Mouse (Mus musculus) thymus, adult 2 months (tissue): Measurements from ENCODE around the gene Ada. TPM values are rescaled to one million over a fixed set of nuclear protein-coding genes. Genes with fewer than 3 reads are reported as not detected.
A peak's percentile ranks its signal among the peaks of the same experiment; 100 is the strongest.

ENCODE experiments used
- DNase-seq: peaks from one replicate; pipeline ENCODE4 v3.0.0; 2021
- H3K27ac ChIP-seq: fragments of 200-500 bp; 2 replicates; pipeline ENCODE4 v1.5.1; 2012; ENCODE audit warnings: low read length, control low read depth; ENCODE audit not compliant: control insufficient read depth, insufficient read depth
- H3K27me3 ChIP-seq: fragments of 200-500 bp; 2 replicates; pipeline ENCODE4 v1.6.1; 2012; ENCODE audit warnings: mild to moderate bottlenecking, low read length, moderate library complexity, mixed read lengths; ENCODE audit not compliant: control insufficient read depth, insufficient read depth
- H3K36me3 ChIP-seq: fragments of 200-500 bp; 2 replicates; pipeline ENCODE4 v1.6.1; 2012; ENCODE audit warnings: mild to moderate bottlenecking, low read length, moderate library complexity; ENCODE audit not compliant: control insufficient read depth, insufficient read depth
- H3K4me1 ChIP-seq: fragments of 200-500 bp; replicated peaks from 2 replicates; pipeline ENCODE4 v1.6.1; 2012; ENCODE audit warnings: low read length; ENCODE audit not compliant: control insufficient read depth, insufficient read depth
- H3K4me3 ChIP-seq: fragments of 200-500 bp; 2 replicates; pipeline ENCODE4 v1.5.1; 2012; ENCODE audit warnings: mild to moderate bottlenecking, low read length, control low read depth, moderate library complexity; ENCODE audit not compliant: control insufficient read depth, insufficient read depth
- CTCF ChIP-seq: fragments of 200-500 bp; IDR thresholded peaks from 2 replicates; pipeline ENCODE4 v1.5.1; 2012; ENCODE audit warnings: mild to moderate bottlenecking, control low read depth, low read length, moderate library complexity, borderline replicate concordance; ENCODE audit not compliant: control insufficient read depth, poor library complexity, insufficient read depth; ENCODE audit errors: extremely low read depth
- POLR2A ChIP-seq: fragments of 200-500 bp; IDR thresholded peaks from 2 replicates; pipeline ENCODE4 v1.6.1; 2012; ENCODE audit warnings: mild to moderate bottlenecking, low read length, control low read depth, moderate library complexity; ENCODE audit not compliant: control insufficient read depth, poor library complexity, insufficient read depth; ENCODE audit errors: extremely low read depth
- WGBS: fragments of 180-500 bp; shearing (Covaris S2); methylation state at CpG from one replicate; pipeline ENCODE4 v1.1.7; 2018; 5-methylcytosine and 5-hydroxymethylcytosine counted together
- polyA plus RNA-seq: library from polyadenylated mRNA; depleted of rRNA; stranded (reverse); fragments of >200 nt; gene quantifications from 2 replicates; pipeline ENCODE4 v1.2.3, GENCODE M21; 2012

The Ada gene
- polyA plus RNA-seq, 1 experiment: 46.8 TPM

DNA sequence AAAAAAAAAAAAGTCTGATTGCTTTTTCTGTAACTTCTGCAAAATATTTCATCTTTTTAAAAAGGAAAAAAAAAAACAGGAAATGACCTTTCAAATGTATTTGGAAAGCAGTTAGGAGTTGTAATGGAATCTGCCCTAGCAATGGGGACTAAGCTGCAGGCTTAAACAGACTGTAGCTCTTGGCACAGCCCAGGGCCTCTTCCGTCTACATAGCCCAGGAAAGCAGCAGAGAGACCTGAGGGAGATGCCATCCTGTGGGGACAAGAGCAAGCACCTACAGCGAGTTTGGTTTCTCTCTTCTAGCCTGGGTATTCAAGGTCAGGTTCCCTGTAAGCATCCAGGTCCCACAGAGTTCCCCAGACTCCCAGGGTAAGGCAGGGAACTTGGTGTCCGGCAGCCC is 36.7 kb downstream of the Ada start:
- no peaks in the 10 kb centered on the region for H3K27me3 ChIP-seq
- no peaks in the 10 kb centered on the region for H3K36me3 ChIP-seq
- TF ChIP-seq POLR2A (no peak), CTCF (no peak)
- peak; percentile 33 for DNase-seq
- H3K4me1 ChIP-seq: peaks cover 46% of the 10 kb centered on the region
- WGBS: 84% methylated on average over 3 of the region's 3 CpGs
- H3K27ac ChIP-seq: no peak overlapping the region
- H3K4me3 ChIP-seq: no peak overlapping the region

DNA sequence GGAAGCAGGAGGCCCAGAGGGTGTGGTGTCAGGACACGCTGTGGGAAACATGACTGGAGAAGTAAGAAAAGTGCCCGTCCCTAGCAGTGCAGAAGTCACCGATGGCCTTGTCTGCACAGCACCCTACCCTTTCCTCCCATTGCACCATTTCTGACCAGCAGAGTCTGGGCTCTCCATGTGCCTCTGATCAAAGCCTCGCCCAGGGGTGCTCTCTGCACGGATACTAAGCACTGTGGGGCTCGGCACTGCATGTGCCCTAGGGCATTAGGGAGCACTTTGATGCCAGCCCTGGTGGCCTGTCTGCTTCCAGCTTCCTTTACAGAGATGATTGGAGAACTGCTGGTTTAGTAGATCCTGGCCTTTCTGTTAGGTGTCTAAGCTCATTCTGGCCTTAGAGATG is 37.2 kb downstream of the Ada start:
- no peaks in the 10 kb centered on the region for H3K36me3 ChIP-seq
- H3K27me3 ChIP-seq: no peaks in the 10 kb centered on the region
- 67% methylated on average over 6 of the region's 6 CpGs for WGBS
- TF ChIP-seq CTCF (no peak), POLR2A (no peak)
- no peak overlapping the region for H3K27ac ChIP-seq
- H3K4me3 ChIP-seq: no peak overlapping the region
- H3K4me1 ChIP-seq: peaks cover 46% of the 10 kb centered on the region
- peak; percentile 31 for DNase-seq

DNA sequence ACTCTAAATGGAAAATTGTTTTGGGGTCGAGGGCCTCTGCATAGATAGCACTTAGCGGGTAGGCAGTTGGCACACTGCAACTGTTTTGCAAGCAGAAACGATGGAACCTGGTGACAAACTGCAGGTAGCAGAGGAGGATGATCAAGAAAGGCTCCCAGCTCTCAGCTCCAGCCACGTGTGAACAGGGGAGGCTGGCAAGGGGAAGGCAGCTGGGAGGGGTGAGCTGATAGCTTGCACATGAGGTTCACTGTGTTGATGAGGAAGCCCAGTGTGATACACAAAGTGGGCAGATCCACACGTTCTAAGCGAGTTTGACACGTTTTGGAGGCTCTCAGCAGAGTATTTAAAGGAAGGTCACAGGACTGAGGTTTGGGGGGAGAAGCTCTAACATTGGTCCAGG is 37.6 kb downstream of the Ada start:
- Histone ChIP-seq H3K4me1 (peaks cover 46% of the 10 kb centered on the region), H3K4me3 (no peak overlapping the region), H3K27me3 (no peaks in the 10 kb centered on the region), H3K36me3 (no peaks in the 10 kb centered on the region), H3K27ac (no peak overlapping the region)
- peak; percentile 65 for DNase-seq
- whole genome bisulfite sequencing: 26% methylated on average over 7 of the region's 7 CpGs
- TF ChIP-seq CTCF (no peak), POLR2A (no peak)

DNA sequence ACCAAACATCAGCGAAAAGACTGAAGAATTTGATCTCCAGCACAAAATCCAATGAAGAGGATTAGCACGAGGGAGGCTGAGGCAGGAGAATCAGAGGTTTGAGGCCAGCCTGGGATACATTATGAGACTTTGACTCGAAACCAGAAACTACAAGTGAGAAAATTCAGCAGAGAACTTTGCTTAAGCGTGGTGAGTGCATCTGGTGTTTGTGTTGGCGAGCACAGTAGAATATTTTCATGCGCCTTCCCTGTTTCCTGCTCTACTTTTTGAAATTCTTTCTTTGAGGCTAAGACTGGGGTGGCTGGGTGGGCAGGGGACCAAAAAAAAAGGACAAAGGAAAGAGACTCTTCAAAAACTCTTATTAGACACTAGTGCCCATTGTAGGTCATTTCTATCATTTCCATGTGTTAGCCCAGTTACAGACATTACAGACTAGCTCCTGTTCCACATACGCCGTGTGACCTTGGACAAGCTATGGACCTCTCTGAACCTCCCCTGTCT is 38.6 kb downstream of the Ada start:
- Histone ChIP-seq H3K4me1 (peaks cover 36% of the 10 kb centered on the region), H3K4me3 (no peak overlapping the region), H3K27ac (no peak overlapping the region), H3K27me3 (no peaks in the 10 kb centered on the region), H3K36me3 (no peaks in the 10 kb centered on the region)
- WGBS: 49% methylated on average over 8 of the region's 8 CpGs
- no peak for DNase-seq
- TF ChIP-seq CTCF (no peak), POLR2A (no peak)

DNA sequence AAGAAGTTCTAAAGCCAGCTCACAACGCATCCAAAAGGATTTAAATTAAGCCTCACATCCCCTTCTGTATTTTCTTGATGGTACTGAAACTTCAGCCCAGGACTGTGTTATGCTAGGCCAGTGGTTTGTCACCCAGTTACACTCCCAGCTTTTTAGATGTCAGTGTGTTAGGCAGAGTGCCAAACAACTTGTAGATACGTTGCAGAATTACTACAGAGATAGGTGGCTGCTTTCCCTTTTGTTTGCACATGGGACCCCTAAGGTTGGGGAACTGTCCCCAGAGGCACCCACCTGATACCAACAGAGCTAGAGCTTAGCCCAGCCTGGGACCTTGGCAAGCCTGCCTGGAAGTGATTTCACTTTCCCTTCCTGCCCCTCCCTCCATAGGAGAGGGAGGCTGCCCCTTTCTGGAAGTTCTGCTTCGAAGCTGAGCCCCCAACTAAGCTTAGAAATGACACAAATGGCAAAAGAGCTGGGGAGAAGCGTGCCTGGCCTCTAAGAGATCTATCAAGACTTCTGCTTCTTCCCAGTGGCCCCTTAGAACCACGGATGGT is 39.4 kb downstream of the Ada start:
- TF ChIP-seq POLR2A: no peak
- TF ChIP-seq CTCF: no peak
- H3K4me1 ChIP-seq: peaks cover 29% of the 10 kb centered on the region

DNA sequence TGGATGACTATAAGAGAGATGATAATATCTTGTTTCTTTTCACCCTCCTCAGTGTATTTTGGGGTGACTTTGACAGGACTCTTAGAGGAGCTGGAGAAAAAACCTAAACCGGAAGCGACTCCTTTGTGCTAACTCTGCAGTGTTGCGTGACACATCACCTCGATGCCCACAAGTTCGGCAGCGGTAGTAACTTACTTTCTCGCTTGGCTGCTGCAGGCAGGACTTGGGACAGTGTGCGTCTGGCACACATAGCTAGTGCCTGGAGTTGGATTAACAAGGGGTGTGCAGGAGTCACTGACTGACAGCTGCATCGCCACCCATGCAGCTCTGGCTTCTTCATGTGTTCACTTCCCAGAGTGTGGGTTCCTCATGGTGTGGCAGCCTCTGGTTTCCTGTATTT is 40.0 kb downstream of the Ada start:
- TF ChIP-seq POLR2A: no peak
- TF ChIP-seq CTCF: no peak
- Histone ChIP-seq H3K36me3 (no peaks in the 10 kb centered on the region), H3K27me3 (no peaks in the 10 kb centered on the region), H3K27ac (no peak overlapping the region), H3K4me1 (peaks cover 29% of the 10 kb centered on the region), H3K4me3 (no peak overlapping the region)
- 60% methylated on average over 9 of the region's 9 CpGs for WGBS
- peak; percentile 35 for DNase-seq

More for the DNA sequence above, 39.4 kb downstream of the Ada start:
- no peaks in the 10 kb centered on the region for H3K36me3 ChIP-seq
- 31% methylated on average over 5 of the region's 5 CpGs for WGBS
- H3K4me3 ChIP-seq: no peak overlapping the region
- no peak for DNase-seq
- H3K27ac ChIP-seq: no peak overlapping the region
- no peaks in the 10 kb centered on the region for H3K27me3 ChIP-seq
